Mouse (Mus musculus): Measurements from ENCODE around the gene Arid4b. TPM values are rescaled to one million over a fixed set of nuclear protein-coding genes. Genes with fewer than 3 reads are reported as not detected.

The Arid4b gene
- polyA plus RNA-seq, 1 experiment from 2014 or later: 68.7 TPM

- 89% methylated on average over 1 of the region's 1 CpGs for WGBS
- H3K27ac ChIP-seq (ENCODE audit: low read depth, low read length): no peak overlapping the region
- H3K9ac ChIP-seq (ENCODE audit: low read depth, low read length): no peak overlapping the region
- H3K36me3 ChIP-seq (ENCODE audit: control insufficient read depth, insufficient read depth, low read length): no peaks in the 10 kb centered on the region; the same call in 1 of the 2 replicates
- no peaks in the 10 kb centered on the region for H3K4me1 ChIP-seq (ENCODE audit: control insufficient read depth, insufficient read depth, low read length)
- no peaks in the 10 kb centered on the region for H3K9me3 ChIP-seq (ENCODE audit: control insufficient read depth, low read length)
- H3K27me3 ChIP-seq (ENCODE audit: control insufficient read depth, insufficient read depth, low read length): no peaks in the 10 kb centered on the region
- H3K4me2 ChIP-seq (replicated peaks; ENCODE audit: low read depth, low read length): no peak overlapping the region
- no peak overlapping the region for H3K4me3 ChIP-seq (ENCODE audit: low read length)
- no peak for ATAC-seq (ENCODE audit: low FRiP score, low TSS enrichment)
Measured at GRCm38 (mm10) chr13:14065701-14066100, 2.7 kb downstream of the Arid4b start.

DNA sequence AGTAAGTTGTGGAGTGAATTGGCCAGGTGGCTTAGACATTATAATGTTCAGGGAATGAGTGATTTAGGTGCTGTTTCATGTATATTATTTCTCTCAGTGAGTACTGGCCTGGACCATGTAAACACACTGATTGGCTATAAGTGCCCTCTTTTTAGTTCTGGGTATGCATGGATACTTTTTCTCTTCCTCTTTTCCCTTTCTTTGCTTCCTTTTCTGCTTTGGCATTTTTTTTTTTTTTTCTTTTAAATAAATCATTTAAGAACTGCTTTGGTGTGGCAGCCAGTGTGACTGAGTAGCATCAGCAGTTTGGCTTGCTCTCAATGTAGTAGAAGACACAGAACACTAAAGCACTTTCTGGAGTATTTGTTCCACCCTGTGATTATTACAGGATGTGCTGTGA is 5.0 kb downstream of the Arid4b start:
- Histone ChIP-seq H3K36me3 (ENCODE audit: control insufficient read depth, insufficient read depth, low read length) (no peaks in the 10 kb centered on the region; the same call in 1 of the 2 replicates), H3K4me1 (ENCODE audit: control insufficient read depth, insufficient read depth, low read length) (no peaks in the 10 kb centered on the region), H3K9ac (ENCODE audit: low read depth, low read length) (no peak overlapping the region), H3K4me3 (ENCODE audit: low read length) (no peak overlapping the region), H3K27me3 (ENCODE audit: control insufficient read depth, insufficient read depth, low read length) (no peaks in the 10 kb centered on the region), H3K27ac (ENCODE audit: low read depth, low read length) (no peak overlapping the region), H3K4me2 (replicated peaks; ENCODE audit: low read depth, low read length) (no peak overlapping the region), H3K9me3 (ENCODE audit: control insufficient read depth, low read length) (no peaks in the 10 kb centered on the region)
- ATAC-seq (ENCODE audit: low FRiP score, low TSS enrichment): no peak

- no peak overlapping the region for H3K4me2 ChIP-seq (replicated peaks; ENCODE audit: low read depth, low read length)
- H3K36me3 ChIP-seq (ENCODE audit: control insufficient read depth, insufficient read depth, low read length): no peaks in the 10 kb centered on the region; the same call in 1 of the 2 replicates
- no peaks in the 10 kb centered on the region for H3K4me1 ChIP-seq (ENCODE audit: control insufficient read depth, insufficient read depth, low read length)
- WGBS: 84% methylated on average over 1 of the region's 1 CpGs
- no peak overlapping the region for H3K27ac ChIP-seq (ENCODE audit: low read depth, low read length)
- H3K27me3 ChIP-seq (ENCODE audit: control insufficient read depth, insufficient read depth, low read length): no peaks in the 10 kb centered on the region
- no peak overlapping the region for H3K9ac ChIP-seq (ENCODE audit: low read depth, low read length)
- H3K9me3 ChIP-seq (ENCODE audit: control insufficient read depth, low read length): no peaks in the 10 kb centered on the region
- no peak for ATAC-seq (ENCODE audit: low FRiP score, low TSS enrichment)
- no peak overlapping the region for H3K4me3 ChIP-seq (ENCODE audit: low read length)
Measured at GRCm38 (mm10) chr13:14069291-14069690, 6.3 kb downstream of the Arid4b start.

- ATAC-seq (ENCODE audit: low FRiP score, low TSS enrichment): no peak
- no peaks in the 10 kb centered on the region for H3K27me3 ChIP-seq (ENCODE audit: control insufficient read depth, insufficient read depth, low read length)
- no peaks in the 10 kb centered on the region; the same call in 1 of the 2 replicates for H3K36me3 ChIP-seq (ENCODE audit: control insufficient read depth, insufficient read depth, low read length)
- no peak overlapping the region for H3K4me2 ChIP-seq (replicated peaks; ENCODE audit: low read depth, low read length)
- no peak overlapping the region for H3K9ac ChIP-seq (ENCODE audit: low read depth, low read length)
- no peaks in the 10 kb centered on the region for H3K4me1 ChIP-seq (ENCODE audit: control insufficient read depth, insufficient read depth, low read length)
- no peak overlapping the region for H3K27ac ChIP-seq (ENCODE audit: low read depth, low read length)
- WGBS: 95% methylated on average over 1 of the region's 1 CpGs
- no peaks in the 10 kb centered on the region for H3K9me3 ChIP-seq (ENCODE audit: control insufficient read depth, low read length)
- H3K4me3 ChIP-seq (ENCODE audit: low read length): no peak overlapping the region
Measured at GRCm38 (mm10) chr13:14074371-14074770, 11.3 kb downstream of the Arid4b start.

DNA sequence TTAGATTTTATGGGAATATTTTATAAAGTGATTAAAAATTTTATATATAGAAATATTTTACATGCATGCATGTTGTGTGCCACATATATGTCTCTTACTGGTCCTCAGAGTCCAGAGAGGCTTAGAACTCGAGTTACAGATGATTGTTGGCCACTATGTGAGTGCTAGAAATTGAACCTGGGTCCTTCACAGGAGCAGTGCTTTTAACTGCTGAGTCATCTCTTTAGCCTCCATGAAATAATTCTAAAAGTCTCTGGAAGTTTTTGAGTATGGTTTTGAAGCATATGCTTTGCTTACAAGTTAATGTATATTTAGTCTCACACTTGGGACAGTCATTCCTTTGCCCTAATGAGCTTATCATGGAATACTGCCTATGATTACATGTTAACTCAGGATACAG is 12.3 kb downstream of the Arid4b start:
- no peaks in the 10 kb centered on the region for H3K9me3 ChIP-seq (ENCODE audit: control insufficient read depth, low read length)
- no peak overlapping the region for H3K4me3 ChIP-seq (ENCODE audit: low read length)
- H3K27ac ChIP-seq (ENCODE audit: low read depth, low read length): no peak overlapping the region
- no peak for ATAC-seq (ENCODE audit: low FRiP score, low TSS enrichment)
- no peaks in the 10 kb centered on the region; the same call in 1 of the 2 replicates for H3K36me3 ChIP-seq (ENCODE audit: control insufficient read depth, insufficient read depth, low read length)
- 94% methylated on average over 1 of the region's 1 CpGs for WGBS
- H3K4me1 ChIP-seq (ENCODE audit: control insufficient read depth, insufficient read depth, low read length): no peaks in the 10 kb centered on the region
- H3K9ac ChIP-seq (ENCODE audit: low read depth, low read length): no peak overlapping the region
- H3K27me3 ChIP-seq (ENCODE audit: control insufficient read depth, insufficient read depth, low read length): no peaks in the 10 kb centered on the region
- H3K4me2 ChIP-seq (replicated peaks; ENCODE audit: low read depth, low read length): no peak overlapping the region

GRCm38 (mm10) chr13:14088669-14089068 is 25.6 kb downstream of the Arid4b start:
- Histone ChIP-seq H3K4me2 (replicated peaks; ENCODE audit: low read depth, low read length) (no peak overlapping the region), H3K27me3 (ENCODE audit: control insufficient read depth, insufficient read depth, low read length) (no peaks in the 10 kb centered on the region), H3K9ac (ENCODE audit: low read depth, low read length) (no peak overlapping the region), H3K36me3 (ENCODE audit: control insufficient read depth, insufficient read depth, low read length) (no peaks in the 10 kb centered on the region), H3K4me1 (ENCODE audit: control insufficient read depth, insufficient read depth, low read length) (no peaks in the 10 kb centered on the region), H3K27ac (ENCODE audit: low read depth, low read length) (no peak overlapping the region), H3K9me3 (ENCODE audit: control insufficient read depth, low read length) (no peaks in the 10 kb centered on the region; the same call in 1 of the 2 replicates), H3K4me3 (ENCODE audit: low read length) (no peak overlapping the region)
- ATAC-seq (ENCODE audit: low FRiP score, low TSS enrichment): no peak
- 93% methylated on average over 1 of the region's 1 CpGs for WGBS

DNA sequence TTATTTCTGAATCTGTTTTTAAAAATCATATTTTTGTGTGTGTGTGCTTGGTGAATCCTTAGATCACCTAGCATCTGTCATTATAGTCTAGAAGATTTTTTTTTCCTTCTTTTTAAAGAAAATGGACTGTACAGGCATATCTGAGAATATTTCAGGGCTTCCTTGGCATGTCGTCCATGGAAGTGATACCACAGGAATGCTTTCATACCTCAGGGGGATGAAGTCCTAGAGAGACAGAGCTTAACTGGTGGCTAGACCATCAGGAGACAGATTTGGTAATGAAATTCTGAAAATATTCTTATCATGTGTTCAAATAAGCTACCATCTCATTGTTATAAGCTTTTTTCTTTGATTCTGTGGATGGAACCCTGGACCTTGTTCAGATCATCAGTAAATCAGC is 40.0 kb downstream of the Arid4b start:
- H3K9ac ChIP-seq (ENCODE audit: low read depth, low read length): no peak overlapping the region
- 73% methylated on average over 1 of the region's 1 CpGs for WGBS

DNA sequence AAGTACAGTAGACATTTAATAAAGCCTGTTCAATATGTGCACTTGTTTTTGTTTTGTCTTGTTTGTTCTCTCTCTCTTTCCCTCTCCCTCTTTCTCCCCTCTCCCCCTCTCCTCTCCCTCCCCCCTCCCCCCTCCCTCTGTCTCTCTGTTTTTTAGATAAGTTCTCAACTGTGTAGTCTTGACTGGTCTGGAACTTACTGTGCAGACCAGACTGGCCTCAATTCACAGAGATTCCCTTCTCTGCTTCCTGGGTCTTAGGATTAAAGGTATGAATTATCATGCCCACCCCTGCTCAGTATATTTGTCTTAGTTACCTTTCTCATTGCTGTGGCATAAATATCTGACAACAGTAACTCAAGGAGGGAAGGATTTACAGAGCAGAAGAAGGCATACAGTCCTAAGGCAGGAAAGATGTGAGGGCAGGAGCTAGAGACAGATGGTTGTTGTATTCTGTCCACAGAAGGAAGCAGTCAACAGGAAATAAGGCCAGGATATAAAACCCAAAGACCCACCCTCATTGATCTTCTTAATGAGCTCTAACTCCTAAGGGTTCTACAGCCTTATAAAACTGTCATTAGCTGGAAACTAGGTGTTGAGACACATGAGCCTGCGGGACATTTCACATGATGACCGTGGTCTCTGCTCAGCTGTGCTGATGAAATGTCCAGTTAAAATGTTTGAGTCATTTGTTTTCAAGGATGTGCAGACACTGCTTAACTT is 47.3 kb downstream of the Arid4b start:
- WGBS: 29% methylated on average over 2 of the region's 2 CpGs
- H3K36me3 ChIP-seq (ENCODE audit: control insufficient read depth, insufficient read depth, low read length): no peaks in the 10 kb centered on the region
- no peak overlapping the region for H3K27ac ChIP-seq (ENCODE audit: low read depth, low read length)
- H3K4me2 ChIP-seq (replicated peaks; ENCODE audit: low read depth, low read length): no peak overlapping the region
- no peak overlapping the region for H3K9ac ChIP-seq (ENCODE audit: low read depth, low read length)
- H3K4me3 ChIP-seq (ENCODE audit: low read length): no peak overlapping the region
- H3K9me3 ChIP-seq (ENCODE audit: control insufficient read depth, low read length): no peaks in the 10 kb centered on the region
- H3K27me3 ChIP-seq (ENCODE audit: control insufficient read depth, insufficient read depth, low read length): no peaks in the 10 kb centered on the region
- peak; percentile 87 for ATAC-seq (ENCODE audit: low FRiP score, low TSS enrichment)
- H3K4me1 ChIP-seq (ENCODE audit: control insufficient read depth, insufficient read depth, low read length): 0 out of 2 replicates have a peak, but pooled peaks cover 5% of the 10 kb centered on the region

More for the DNA sequence above, 40.0 kb downstream of the Arid4b start:
- H3K27ac ChIP-seq (ENCODE audit: low read depth, low read length): no peak overlapping the region
- no peaks in the 10 kb centered on the region for H3K36me3 ChIP-seq (ENCODE audit: control insufficient read depth, insufficient read depth, low read length)
- no peak overlapping the region for H3K4me3 ChIP-seq (ENCODE audit: low read length)
- no peaks in the 10 kb centered on the region for H3K27me3 ChIP-seq (ENCODE audit: control insufficient read depth, insufficient read depth, low read length)
- no peaks in the 10 kb centered on the region for H3K9me3 ChIP-seq (ENCODE audit: control insufficient read depth, low read length)
- no peak overlapping the region for H3K4me2 ChIP-seq (replicated peaks; ENCODE audit: low read depth, low read length)
- H3K4me1 ChIP-seq (ENCODE audit: control insufficient read depth, insufficient read depth, low read length): no peaks in the 10 kb centered on the region
- ATAC-seq (ENCODE audit: low FRiP score, low TSS enrichment): no peak

GRCm38 (mm10) chr13:14111146-14111545 is 48.1 kb downstream of the Arid4b start:
- WGBS: 48% methylated on average over 1 of the region's 1 CpGs
- no peak for ATAC-seq (ENCODE audit: low FRiP score, low TSS enrichment)
- H3K4me3 ChIP-seq (ENCODE audit: low read length): no peak overlapping the region
- no peak overlapping the region for H3K9ac ChIP-seq (ENCODE audit: low read depth, low read length)
- H3K4me1 ChIP-seq (ENCODE audit: control insufficient read depth, insufficient read depth, low read length): 0 out of 2 replicates have a peak, but pooled peaks cover 5% of the 10 kb centered on the region
- H3K4me2 ChIP-seq (replicated peaks; ENCODE audit: low read depth, low read length): no peak overlapping the region
- no peaks in the 10 kb centered on the region for H3K27me3 ChIP-seq (ENCODE audit: control insufficient read depth, insufficient read depth, low read length)
- no peaks in the 10 kb centered on the region for H3K36me3 ChIP-seq (ENCODE audit: control insufficient read depth, insufficient read depth, low read length)
- H3K9me3 ChIP-seq (ENCODE audit: control insufficient read depth, low read length): no peaks in the 10 kb centered on the region
- H3K27ac ChIP-seq (ENCODE audit: low read depth, low read length): no peak overlapping the region

Measured in kidney, embryonic 14.5 days (tissue).